Mouse (Mus musculus) heart, adult 2 months (tissue): ENCODE results near the gene Son.

Experiments used
- CTCF ChIP-seq: fragments of 200-600 bp; IDR thresholded peaks from 2 replicates; pipeline ENCODE4 v1.8.1; 2022; ENCODE audit warnings: antibody characterized with exemption, mild to moderate bottlenecking, moderate library complexity
- EP300 ChIP-seq: fragments of 200-500 bp; IDR thresholded peaks from 2 replicates; pipeline ENCODE4 v1.6.1; 2011; ENCODE audit warnings: low read depth, low read length, control low read depth; ENCODE audit not compliant: insufficient read depth
- POLR2A ChIP-seq: fragments of 200-500 bp; IDR thresholded peaks from 2 replicates; pipeline ENCODE4 v1.6.1; 2011; ENCODE audit warnings: mild to moderate bottlenecking, low read depth, low read length, control low read depth; ENCODE audit not compliant: insufficient read depth

GRCm38 (mm10) chr16:91678147-91678911 lies 31.0 kb downstream of the Son start:
- TF ChIP-seq EP300: no peak
- no peak for TF ChIP-seq POLR2A
- no peak for TF ChIP-seq CTCF
